Mouse (Mus musculus): Measurements from ENCODE around the gene Vdac2. TPM values are rescaled to one million over a fixed set of nuclear protein-coding genes. Genes with fewer than 3 reads are reported as not detected.

The Vdac2 gene
- total and polyA plus RNA-seq, 3 experiments, result 268 to 475 (median 461) TPM

DNA sequence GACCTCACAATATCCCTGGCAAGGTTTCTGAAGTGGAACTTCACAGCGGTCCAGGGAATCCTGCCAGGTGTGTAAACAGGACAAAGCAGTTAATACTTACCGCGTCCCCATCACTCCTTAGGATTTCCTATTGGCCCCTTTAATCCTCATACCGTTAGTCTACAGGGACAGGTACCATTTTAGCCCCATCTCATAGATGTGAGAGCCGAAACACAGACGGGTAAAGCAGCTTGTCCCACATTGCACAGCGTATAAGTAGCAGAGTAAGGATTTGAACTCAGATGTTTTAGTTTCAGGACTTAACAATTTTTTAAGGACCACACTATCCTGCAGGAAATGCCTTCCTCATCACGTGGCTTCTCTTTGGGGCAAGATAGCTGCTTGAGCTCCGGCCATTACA is 29.2 kb downstream of the Vdac2 start:
- H3K4me3 ChIP-seq (replicated peaks in 1 of 3; ENCODE audit: low read depth in 2 of 3, low read length in 2 of 3, poor library complexity in 1 of 3), result no peak overlapping the region
- in situ Hi-C loops (cut with MboI; ENCODE audit: low pct_ligation_motif_present, low pct_unique_long_range_greater_than_20kb, low sequenced_read_pairs) (loop anchor here (5.0 to 10.0 kb wide), 2 partner anchors 42 to 719 kb away; no protein-coding TSS in a partner anchor), dilution Hi-C loops (cut with MboI; ENCODE audit: extremely low pct_ligation_motif_present, extremely low pct_unique_long_range_greater_than_20kb, low sequenced_read_pairs) (no loop called here)
- H3K27me3 ChIP-seq (replicated peaks), result no peaks in the 10 kb centered on the region
- TF ChIP-seq SIN3A (IDR thresholded peaks at IDR 0.05; ENCODE audit: low read length) (no peak), JUND (conservative IDR thresholded peaks at IDR 0.05; ENCODE audit: low read depth, low read length) (no peak), MAZ (IDR thresholded peaks at IDR 0.05; ENCODE audit: low read depth, low read length) (no peak), NELFE (IDR thresholded peaks at IDR 0.05; ENCODE audit: low read depth, low read length) (no peak), POLR2A (IDR thresholded peaks at IDR 0.05; ENCODE audit: low read depth, low read length) (no peak), ELF1 (IDR thresholded peaks at IDR 0.05; ENCODE audit: low read depth, low read length) (no peak), NRF1 (IDR thresholded peaks at IDR 0.05; ENCODE audit: low read depth, low read length) (no peak), ZMIZ1 (IDR thresholded peaks at IDR 0.05; ENCODE audit: low read depth, low read length) (no peak), POLR2AphosphoS2 (IDR thresholded peaks at IDR 0.05; ENCODE audit: low read depth, low read length) (no peak), MAX (IDR thresholded peaks at IDR 0.05; ENCODE audit: low read length) (no peak), TCF12 (IDR thresholded peaks at IDR 0.05; ENCODE audit: low read depth, low read length) (no peak), TBP (conservative IDR thresholded peaks at IDR 0.05; ENCODE audit: low read depth, low read length) (no peak), KAT2A (IDR thresholded peaks at IDR 0.05; ENCODE audit: insufficient replicate concordance, low read length) (no peak), RCOR1 (conservative IDR thresholded peaks at IDR 0.05; ENCODE audit: low read depth, low read length) (no peak), UBTF (IDR thresholded peaks at IDR 0.05; ENCODE audit: low read depth, low read length) (no peak), ZC3H11A (IDR thresholded peaks at IDR 0.05; ENCODE audit: low read depth, low read length) (no peak), ZNF384 (IDR thresholded peaks at IDR 0.05; ENCODE audit: low read depth, low read length) (no peak), PAX5 (IDR thresholded peaks at IDR 0.05; ENCODE audit: low read length) (no peak), MXI1 (IDR thresholded peaks at IDR 0.05; ENCODE audit: low read depth, low read length) (no peak), ZKSCAN1 (IDR thresholded peaks at IDR 0.05; ENCODE audit: borderline replicate concordance, low read depth, low read length) (no peak)
- H3K79me2 ChIP-seq (replicated peaks; ENCODE audit: control insufficient read depth, extremely low read depth, insufficient read depth, poor library complexity, severe bottlenecking), result no peaks in the 10 kb centered on the region
- DNase-seq (ENCODE audit: extremely low read depth), result no peak
- peaks cover 0 to 11% of the 10 kb centered on the region in 2 experiments for H3K36me3 ChIP-seq (replicated peaks in 1 of 2; ENCODE audit: control insufficient read depth in 1 of 2, insufficient read depth in 1 of 2, low read length in 1 of 2)
- H3K4me1 ChIP-seq (ENCODE audit: control insufficient read depth in 1 of 2, insufficient read depth in 2 of 2), result peaks cover 7 to 41% of the 10 kb centered on the region in 2 experiments
- H3K9me3 ChIP-seq (replicated peaks; ENCODE audit: low read length), result no peaks in the 10 kb centered on the region
- H3K4me2 ChIP-seq (ENCODE audit: insufficient read depth, low read depth, poor library complexity, severe bottlenecking), result no peak overlapping the region
- no peak overlapping the region for H3K27ac ChIP-seq (ENCODE audit: insufficient read depth, low read depth)
- no peak overlapping the region for H3K9ac ChIP-seq (ENCODE audit: insufficient read depth, low read depth)

DNA sequence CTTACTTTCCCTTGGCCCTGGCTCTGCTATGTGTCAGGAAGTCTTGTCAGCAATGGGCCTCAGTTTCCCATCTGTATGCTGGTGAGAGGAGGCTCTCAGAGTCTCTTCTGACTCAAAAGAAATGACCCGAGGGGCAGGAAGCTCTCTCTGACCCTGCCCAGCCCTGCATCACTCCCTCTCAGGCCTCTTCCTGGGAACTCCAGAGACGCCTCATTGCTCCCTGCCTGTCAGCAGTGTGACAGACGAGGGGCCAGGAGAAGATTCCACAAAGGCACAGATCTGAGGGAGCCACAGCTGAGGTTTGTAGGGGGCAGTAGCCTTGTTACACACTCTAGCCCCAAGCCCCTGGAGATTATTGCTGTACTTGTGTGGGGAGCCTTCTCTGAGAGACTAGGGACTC is 30.9 kb downstream of the Vdac2 start:
- in situ Hi-C loops (cut with MboI; ENCODE audit: low pct_ligation_motif_present, low pct_unique_long_range_greater_than_20kb, low sequenced_read_pairs) (loop anchor here (10.0 kb wide), 1 partner anchor 721 kb away; no protein-coding TSS in a partner anchor), dilution Hi-C loops (cut with MboI; ENCODE audit: extremely low pct_ligation_motif_present, extremely low pct_unique_long_range_greater_than_20kb, low sequenced_read_pairs) (no loop called here)
- H3K36me3 ChIP-seq (replicated peaks in 1 of 2; ENCODE audit: control insufficient read depth in 1 of 2, insufficient read depth in 1 of 2, low read length in 1 of 2), result peaks cover 0 to 2% of the 10 kb centered on the region in 2 experiments
- no peak overlapping the region for H3K27ac ChIP-seq (ENCODE audit: insufficient read depth, low read depth)
- no peaks in the 10 kb centered on the region for H3K79me2 ChIP-seq (replicated peaks; ENCODE audit: control insufficient read depth, extremely low read depth, insufficient read depth, poor library complexity, severe bottlenecking)
- no peak overlapping the region for H3K4me3 ChIP-seq (replicated peaks in 1 of 3; ENCODE audit: low read depth in 2 of 3, low read length in 2 of 3, poor library complexity in 1 of 3)
- H3K4me2 ChIP-seq (ENCODE audit: insufficient read depth, low read depth, poor library complexity, severe bottlenecking), result no peak overlapping the region
- H3K9me3 ChIP-seq (replicated peaks; ENCODE audit: low read length), result no peaks in the 10 kb centered on the region
- no peaks in the 10 kb centered on the region for H3K27me3 ChIP-seq (replicated peaks)
- DNase-seq (ENCODE audit: extremely low read depth), result no peak
- TF ChIP-seq SMC3 (IDR thresholded peaks at IDR 0.05; ENCODE audit: low read depth, low read length) (no peak), JUN (IDR thresholded peaks at IDR 0.05; ENCODE audit: insufficient read depth, low read depth, low read length) (no peak), IRF4 (IDR thresholded peaks at IDR 0.05; ENCODE audit: low read depth, low read length) (no peak), CTCF (conservative IDR thresholded peaks at IDR 0.05 in 1 of 2, IDR thresholded peaks at IDR 0.05 in 1 of 2; ENCODE audit: low read depth in 2 of 2, low read length in 2 of 2) (no peak), TCF12 (IDR thresholded peaks at IDR 0.05; ENCODE audit: low read depth, low read length) (no peak), CHD2 (IDR thresholded peaks at IDR 0.05; ENCODE audit: low read length) (no peak)
- peaks cover 7 to 39% of the 10 kb centered on the region in 2 experiments for H3K4me1 ChIP-seq (ENCODE audit: control insufficient read depth in 1 of 2, insufficient read depth in 2 of 2)
- no peak overlapping the region for H3K9ac ChIP-seq (ENCODE audit: insufficient read depth, low read depth)
